Mouse (Mus musculus) hindbrain, embryonic 11.5 days (tissue): ENCODE results near the gene St8sia1. TPM values are rescaled to one million over a fixed set of nuclear protein-coding genes. Genes with fewer than 3 reads are reported as not detected.

Source experiments
- ATAC-seq: fragments of 200-750 bp; cut with Nextera tagmentation; 2 replicates; pipeline ENCODE4 v1.8.0; 2017; ENCODE audit warnings: mild to moderate bottlenecking, moderate TSS enrichment, moderate library complexity; ENCODE audit not compliant: low FRiP score
- DNase-seq: peaks from one replicate; pipeline ENCODE4 v3.0.0-alpha.2; 2015; ENCODE audit warnings: low spot score
- H3K27ac ChIP-seq: fragments of 300-500 bp; sonication (generic); 2 replicates; pipeline ENCODE4 v1.5.1; 2014; ENCODE audit warnings: mild to moderate bottlenecking, low read depth, low read length
- H3K27me3 ChIP-seq: fragments of 300-500 bp; sonication (generic); 2 replicates; pipeline ENCODE4 v1.6.1; 2014; ENCODE audit warnings: mild to moderate bottlenecking, low read length, moderate library complexity, mixed read lengths; ENCODE audit not compliant: control insufficient read depth, insufficient read depth
- H3K36me3 ChIP-seq: fragments of 300-500 bp; sonication (generic); 2 replicates; pipeline ENCODE4 v1.6.1; 2014; ENCODE audit warnings: mild to moderate bottlenecking, low read length, moderate library complexity, mixed read lengths; ENCODE audit not compliant: control insufficient read depth, insufficient read depth
- H3K4me1 ChIP-seq: fragments of 300-500 bp; sonication (generic); replicated peaks from 2 replicates; pipeline ENCODE4 v1.6.1; 2014; ENCODE audit warnings: low read length, mixed read lengths; ENCODE audit not compliant: control insufficient read depth, insufficient read depth
- H3K4me2 ChIP-seq: fragments of 300-500 bp; sonication (generic); replicated peaks from 2 replicates; pipeline ENCODE4 v1.6.1; 2014; ENCODE audit warnings: mild to moderate bottlenecking, low read depth, low read length
- H3K4me3 ChIP-seq: fragments of 300-500 bp; sonication (generic); 2 replicates; pipeline ENCODE4 v1.5.1; 2014; ENCODE audit warnings: low read depth, low read length
- H3K9ac ChIP-seq: fragments of 300-500 bp; sonication (generic); 2 replicates; pipeline ENCODE4 v1.6.1; 2014; ENCODE audit warnings: low read depth, low read length
- H3K9me3 ChIP-seq: fragments of 300-500 bp; sonication (generic); 2 replicates; pipeline ENCODE4 v1.6.1; 2016; ENCODE audit warnings: low read length; ENCODE audit not compliant: control insufficient read depth
- WGBS: fragments of 180-500 bp; shearing (Covaris S2); extraction: QIAGEN DNeasy Blood & Tissue Kit; methylation state at CpG from one replicate; pipeline ENCODE4 v1.1.7; 2014; 5-methylcytosine and 5-hydroxymethylcytosine counted together
- polyA plus RNA-seq: library from polyadenylated mRNA; unstranded; fragments of >200 nt; fragmentation: Nextera tagmentation; extraction: Ambion mirVana; gene quantifications from 2 replicates; pipeline ENCODE4 v1.2.1, GENCODE M21; 2014

Gene St8sia1
- polyA plus RNA-seq, 1 experiment from 2014 or later, result 5.1 TPM

DNA sequence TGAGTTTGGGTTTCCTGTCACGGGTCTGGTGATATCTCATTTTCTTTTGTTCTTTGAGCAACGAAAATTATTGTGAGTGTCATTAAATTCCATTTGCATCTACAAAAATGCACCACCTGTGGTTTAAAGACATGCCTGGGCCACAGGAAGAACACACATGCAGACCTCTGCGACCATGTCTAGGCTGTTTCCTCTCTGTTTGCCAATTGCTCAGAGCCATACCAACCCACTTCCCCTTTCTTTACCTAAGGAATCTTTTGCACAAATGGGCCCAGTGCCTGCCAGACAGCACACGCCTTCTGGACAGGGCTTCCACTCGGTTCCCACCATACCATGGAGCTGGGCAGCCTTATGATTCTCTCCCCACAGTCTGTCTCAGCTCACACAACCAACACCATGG lies 48.8 kb downstream of the St8sia1 start:
- Histone ChIP-seq H3K4me1 (no peaks in the 10 kb centered on the region), H3K9ac (no peak overlapping the region), H3K36me3 (no peaks in the 10 kb centered on the region), H3K4me3 (no peak overlapping the region), H3K27me3 (no peaks in the 10 kb centered on the region), H3K27ac (no peak overlapping the region), H3K9me3 (no peaks in the 10 kb centered on the region), H3K4me2 (no peak overlapping the region)
- WGBS, result 88% methylated on average over 5 of the region's 5 CpGs
- DNase-seq (no peak), ATAC-seq (no peak)

GRCm38 (mm10) chr6:142914676-142915075 lies 49.6 kb downstream of the St8sia1 start:
- Histone ChIP-seq H3K4me2 (no peak overlapping the region), H3K27me3 (no peaks in the 10 kb centered on the region), H3K4me1 (no peaks in the 10 kb centered on the region), H3K27ac (no peak overlapping the region), H3K4me3 (no peak overlapping the region), H3K9me3 (no peaks in the 10 kb centered on the region), H3K36me3 (no peaks in the 10 kb centered on the region), H3K9ac (no peak overlapping the region)
- DNase-seq, result no peak
- WGBS, result 79% methylated on average over 10 of the region's 10 CpGs
- ATAC-seq, result no peak

DNA sequence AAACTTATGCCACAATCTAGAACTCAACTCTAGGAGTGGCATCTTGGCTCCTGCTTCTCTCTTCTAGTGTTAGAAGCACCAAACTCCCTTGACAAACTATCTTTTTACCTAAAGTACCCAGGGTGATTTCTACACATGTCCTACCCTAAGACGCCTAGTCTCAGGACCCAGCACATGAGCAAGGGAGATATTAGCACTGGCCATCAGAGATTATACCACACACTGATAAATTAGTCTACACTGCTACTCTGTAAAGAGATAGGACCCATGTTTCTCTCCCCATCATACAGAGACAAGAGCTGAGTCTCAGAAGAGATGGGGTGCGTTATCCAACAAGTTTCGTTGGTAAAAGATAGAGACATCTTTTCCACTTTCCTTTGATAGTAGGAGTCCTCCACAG lies 53.0 kb downstream of the St8sia1 start:
- no peaks in the 10 kb centered on the region for H3K36me3 ChIP-seq
- WGBS, result 93% methylated on average over 3 of the region's 3 CpGs
- H3K9me3 ChIP-seq, result no peaks in the 10 kb centered on the region
- H3K9ac ChIP-seq, result no peak overlapping the region
- H3K4me1 ChIP-seq, result no peaks in the 10 kb centered on the region
- DNase-seq, result no peak
- ATAC-seq, result no peak
- no peaks in the 10 kb centered on the region for H3K27me3 ChIP-seq
- no peak overlapping the region for H3K4me3 ChIP-seq
- no peak overlapping the region for H3K4me2 ChIP-seq
- no peak overlapping the region for H3K27ac ChIP-seq

DNA sequence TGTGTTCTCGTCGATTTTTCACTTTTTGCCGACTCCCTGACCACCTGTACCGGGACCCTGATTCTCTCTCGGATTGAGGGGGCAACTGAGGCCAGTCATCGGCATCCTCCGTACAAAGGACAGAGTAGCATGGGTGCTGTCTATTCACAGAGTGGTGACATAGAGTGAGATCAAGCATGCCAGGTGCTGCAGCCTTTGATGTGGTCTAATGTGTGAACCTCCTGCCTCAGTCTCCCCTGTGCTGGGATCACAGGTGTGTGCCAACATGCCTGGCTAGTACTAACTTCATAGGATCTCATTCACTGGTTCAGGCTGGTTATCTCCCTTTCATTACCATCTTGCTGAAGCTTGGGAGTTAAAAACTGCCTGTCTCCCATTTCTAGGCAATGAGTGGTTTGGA lies 53.5 kb downstream of the St8sia1 start:
- no peak for DNase-seq
- Histone ChIP-seq H3K4me1 (no peaks in the 10 kb centered on the region), H3K4me3 (no peak overlapping the region), H3K9ac (no peak overlapping the region), H3K27me3 (no peaks in the 10 kb centered on the region), H3K27ac (no peak overlapping the region), H3K36me3 (no peaks in the 10 kb centered on the region), H3K9me3 (no peaks in the 10 kb centered on the region), H3K4me2 (no peak overlapping the region)
- WGBS, result 95% methylated on average over 7 of the region's 7 CpGs
- no peak for ATAC-seq

GRCm38 (mm10) chr6:142909771-142910105 lies 54.5 kb downstream of the St8sia1 start:
- H3K4me1 ChIP-seq, result no peaks in the 10 kb centered on the region
- no peaks in the 10 kb centered on the region for H3K9me3 ChIP-seq
- H3K27ac ChIP-seq, result no peak overlapping the region
- no peak overlapping the region for H3K4me2 ChIP-seq
- H3K27me3 ChIP-seq, result no peaks in the 10 kb centered on the region
- H3K36me3 ChIP-seq, result no peaks in the 10 kb centered on the region
- H3K4me3 ChIP-seq, result no peak overlapping the region
- ATAC-seq (no peak), DNase-seq (no peak)
- no peak overlapping the region for H3K9ac ChIP-seq
- 90% methylated on average over 3 of the region's 3 CpGs for WGBS

GRCm38 (mm10) chr6:142908911-142909770 lies 55.1 kb downstream of the St8sia1 start:
- no peak for ATAC-seq
- no peak for DNase-seq
- Histone ChIP-seq H3K9ac (no peak overlapping the region), H3K27ac (no peak overlapping the region), H3K4me1 (no peaks in the 10 kb centered on the region), H3K36me3 (no peaks in the 10 kb centered on the region), H3K27me3 (no peaks in the 10 kb centered on the region), H3K9me3 (no peaks in the 10 kb centered on the region), H3K4me2 (no peak overlapping the region), H3K4me3 (no peak overlapping the region)
- WGBS, result 81% methylated on average over 5 of the region's 5 CpGs

DNA sequence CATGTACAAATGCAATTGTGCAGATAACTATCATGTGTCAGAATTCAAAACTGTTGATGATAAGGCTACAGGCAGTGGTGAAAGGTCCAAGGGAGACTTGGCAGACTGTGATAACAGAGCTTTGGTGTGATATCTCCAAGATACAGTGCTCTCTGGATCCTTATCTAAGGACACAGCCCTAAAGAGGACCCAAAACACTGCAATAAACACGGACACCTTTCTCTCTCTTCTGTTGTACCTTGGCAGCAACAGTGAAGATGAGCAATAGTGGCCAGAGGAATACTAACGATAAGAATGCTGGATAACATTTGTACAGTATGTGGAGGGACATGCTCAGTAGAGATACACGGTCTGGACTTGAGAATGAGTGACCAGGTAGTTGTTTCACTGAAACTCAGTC lies 55.8 kb downstream of the St8sia1 start:
- ATAC-seq (no peak), DNase-seq (no peak)
- 89% methylated on average over 3 of the region's 3 CpGs for WGBS
- Histone ChIP-seq H3K27me3 (no peaks in the 10 kb centered on the region), H3K4me2 (no peak overlapping the region), H3K9ac (no peak overlapping the region), H3K4me3 (no peak overlapping the region), H3K4me1 (no peaks in the 10 kb centered on the region), H3K27ac (no peak overlapping the region), H3K9me3 (no peaks in the 10 kb centered on the region), H3K36me3 (no peaks in the 10 kb centered on the region)

- H3K4me1 ChIP-seq, result no peaks in the 10 kb centered on the region
- H3K9ac ChIP-seq, result no peak overlapping the region
- no peak overlapping the region for H3K4me2 ChIP-seq
- no peaks in the 10 kb centered on the region for H3K36me3 ChIP-seq
- no peak for ATAC-seq
- no peaks in the 10 kb centered on the region for H3K27me3 ChIP-seq
- no peak overlapping the region for H3K27ac ChIP-seq
- no peaks in the 10 kb centered on the region for H3K9me3 ChIP-seq
- WGBS, result 89% methylated on average over 3 of the region's 3 CpGs
- no peak overlapping the region for H3K4me3 ChIP-seq
- DNase-seq, result no peak
Observed at GRCm38 (mm10) chr6:142895371-142895770, 68.9 kb downstream of the St8sia1 start.

DNA sequence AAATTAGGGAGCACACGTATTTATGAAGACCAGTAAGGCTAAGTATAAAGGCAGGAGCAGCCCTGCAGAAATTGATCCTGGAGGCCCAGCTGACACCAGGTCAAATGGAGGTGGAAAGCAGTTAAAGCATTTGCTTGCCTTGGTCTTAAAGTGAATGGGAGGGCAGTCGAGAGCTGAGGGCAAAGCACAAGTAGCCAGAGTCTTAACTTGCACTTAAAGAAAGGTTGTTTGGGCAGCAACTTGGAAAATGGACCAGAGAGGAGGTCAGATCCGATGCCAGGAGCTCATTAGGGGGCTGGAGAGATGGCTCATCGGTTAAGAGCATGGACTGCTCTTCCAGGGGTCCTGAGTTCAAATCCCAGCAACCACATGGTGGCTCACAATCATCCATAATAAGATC lies 70.5 kb downstream of the St8sia1 start:
- ATAC-seq, result no peak
- H3K9me3 ChIP-seq, result no peaks in the 10 kb centered on the region
- no peaks in the 10 kb centered on the region for H3K4me1 ChIP-seq
- no peak overlapping the region for H3K4me2 ChIP-seq
- 83% methylated on average over 4 of the region's 4 CpGs for whole genome bisulfite sequencing
- DNase-seq, result no peak
- H3K4me3 ChIP-seq, result no peak overlapping the region
- no peaks in the 10 kb centered on the region for H3K36me3 ChIP-seq
- H3K27ac ChIP-seq, result no peak overlapping the region
- H3K27me3 ChIP-seq, result no peaks in the 10 kb centered on the region
- H3K9ac ChIP-seq, result no peak overlapping the region
